Mouse (Mus musculus) C2C12 (cell line): ENCODE data around the gene Fam160b1.

Experiments used
- CTCF ChIP-seq: IDR thresholded peaks from one replicate; pipeline ENCODE4 v1.5.1; 2011; ENCODE audit not compliant: control insufficient read depth, insufficient read depth, insufficient read length
- MAX ChIP-seq: IDR thresholded peaks from one replicate; pipeline ENCODE4 v1.6.1; 2011; ENCODE audit warnings: mild to moderate bottlenecking, control low read depth

DNA sequence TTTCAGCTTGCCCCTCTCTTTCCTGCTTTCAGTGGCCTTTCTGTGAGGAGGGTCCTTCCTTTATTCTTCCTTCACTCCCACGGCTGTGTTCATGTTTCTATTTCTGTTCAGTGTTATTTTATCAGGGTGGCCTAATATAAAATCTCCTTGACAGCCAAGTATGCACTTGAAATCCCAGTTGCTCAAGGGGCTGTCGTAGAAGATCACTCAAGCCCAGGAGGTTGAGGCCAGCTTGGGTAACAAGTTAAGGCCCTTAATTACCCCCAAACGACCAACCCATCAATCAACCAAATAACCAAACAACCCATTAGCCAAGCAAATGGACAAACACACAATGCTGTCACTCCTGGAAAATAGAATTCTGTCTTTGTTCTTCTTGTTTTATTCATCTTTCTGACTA is 62.9 kb downstream of the Fam160b1 start:
- TF ChIP-seq CTCF (no peak), MAX (no peak)
